Mouse (Mus musculus): ENCODE data around the gene Eif4e. TPM values are rescaled to one million over a fixed set of nuclear protein-coding genes. Genes with fewer than 3 reads are reported as not detected.

The Eif4e gene
- total and polyA plus RNA-seq, 3 experiments: 83.5 to 490 (median 363) TPM

DNA sequence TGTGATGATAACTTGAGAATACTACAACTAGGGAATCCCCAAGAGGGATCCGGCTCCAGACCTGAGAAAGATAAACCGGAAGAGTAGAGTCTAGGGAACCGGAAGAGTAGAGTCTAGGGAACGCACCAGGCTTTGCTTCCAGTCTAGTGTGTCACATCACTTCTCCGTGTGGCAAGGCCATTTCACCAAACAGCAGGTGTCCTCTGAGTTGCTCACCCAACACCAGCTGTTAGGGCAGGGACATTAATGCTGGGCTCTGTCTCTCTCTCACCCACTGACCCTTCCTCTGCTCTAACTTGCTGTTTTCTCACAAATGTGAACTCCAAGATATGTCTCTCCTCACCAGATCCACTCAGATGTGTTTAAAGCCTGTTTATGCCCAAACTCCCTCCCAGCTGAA lies 82.7 kb downstream of the Eif4e start:
- TF ChIP-seq EP300 (IDR thresholded peaks at IDR 0.05; ENCODE audit: low read depth in 1 of 2, low read length in 2 of 2): no peak
- no peak for TF ChIP-seq RCOR1 (IDR thresholded peaks at IDR 0.05; ENCODE audit: low read depth, low read length)
- TF ChIP-seq HCFC1 (IDR thresholded peaks at IDR 0.05; ENCODE audit: low read depth, low read length): no peak
- TF ChIP-seq GABPA (IDR thresholded peaks at IDR 0.05; ENCODE audit: low read depth, low read length): no peak
- TF ChIP-seq POLR2A (IDR thresholded peaks at IDR 0.05; ENCODE audit: control insufficient read depth in 1 of 2, insufficient read depth in 1 of 2, low read depth in 1 of 2, low read length in 2 of 2, poor library complexity in 1 of 2): no peak
- no peak for TF ChIP-seq TCF12 (IDR thresholded peaks at IDR 0.05; ENCODE audit: low read depth, low read length)
- TF ChIP-seq SMC3 (IDR thresholded peaks at IDR 0.05; ENCODE audit: low read depth, low read length): no peak
- TF ChIP-seq TBP (IDR thresholded peaks at IDR 0.05; ENCODE audit: low read depth, low read length): no peak
- no peaks in the 10 kb centered on the region for H3K79me2 ChIP-seq (ENCODE audit: control insufficient read depth, insufficient read depth, low read length, poor library complexity)
- H3K9me3 ChIP-seq (replicated peaks; ENCODE audit: insufficient read depth, low read length): no peaks in the 10 kb centered on the region
- H3K4me1 ChIP-seq (ENCODE audit: control insufficient read depth in 1 of 2, insufficient read depth in 2 of 2, low read length in 2 of 2): peaks cover 0 to 16% of the 10 kb centered on the region in 2 experiments
- H3K36me3 ChIP-seq (ENCODE audit: control insufficient read depth in 1 of 2, insufficient read depth in 2 of 2, low read length in 2 of 2): peaks cover 0 to 11% of the 10 kb centered on the region in 2 experiments; a peak in 2 of 4 replicates
- no peak for DNase-seq (ENCODE audit: low read depth, low spot score)
- H3K27ac ChIP-seq (ENCODE audit: control insufficient read depth, low read depth, low read length): no peak overlapping the region
- H3K9ac ChIP-seq (ENCODE audit: control insufficient read depth, low read depth, low read length, poor library complexity, severe bottlenecking): no peak overlapping the region
- no peaks in the 10 kb centered on the region for H3K27me3 ChIP-seq (ENCODE audit: control insufficient read depth in 1 of 2, insufficient read depth in 2 of 2, low read length in 2 of 2)
- H3K4me3 ChIP-seq (ENCODE audit: control insufficient read depth in 1 of 2, insufficient read depth in 1 of 2, low read depth in 2 of 2, low read length in 2 of 2): no peak overlapping the region

Other genes with a start within 250 kb of the Eif4e start
- gene Adh6a, start 212.9 kb upstream of the Eif4e start, total RNA-seq (2012; rRNA removed): 0.10 TPM in 1 of 2 replicates, not detected in the other
- gene Adh6a, start 212.9 kb upstream of the Eif4e start, polyA plus RNA-seq (2012; ENCODE audit: insufficient read depth in 1 of 2, insufficient read length in 2 of 2, low read depth in 1 of 2, low replicate concordance in 2 of 2, missing spikeins in 1 of 2): 1 to 10 TPM in 1 of 2 experiments, not detected in 1; 1.5 TPM
- gene Adh6b, start 184.4 kb upstream of the Eif4e start, total RNA-seq (2012; rRNA removed): not detected in 2 replicates
- not detected for gene Adh6b, start 184.4 kb upstream of the Eif4e start, polyA plus RNA-seq (2012; ENCODE audit: insufficient read depth in 1 of 2, insufficient read length in 2 of 2, low read depth in 1 of 2, low replicate concordance in 2 of 2, missing spikeins in 1 of 2)
- gene Adh4, start 110.7 kb upstream of the Eif4e start, total RNA-seq (2012; rRNA removed): not detected in 2 replicates
- gene Adh4, start 110.7 kb upstream of the Eif4e start, polyA plus RNA-seq (2012; ENCODE audit: insufficient read depth in 1 of 2, insufficient read length in 2 of 2, low read depth in 1 of 2, low replicate concordance in 2 of 2, missing spikeins in 1 of 2): not detected
- 127 and 128 TPM in 2 replicates for gene Adh5, start 83.1 kb upstream of the Eif4e start, total RNA-seq (2012; rRNA removed)
- gene Adh5, start 83.1 kb upstream of the Eif4e start, polyA plus RNA-seq (2012; ENCODE audit: insufficient read depth in 1 of 2, insufficient read length in 2 of 2, low read depth in 1 of 2, low replicate concordance in 2 of 2, missing spikeins in 1 of 2): 100 to 1,000 TPM; 187 to 351 TPM
- gene Metap1, start 36.7 kb upstream of the Eif4e start, total RNA-seq (2012; rRNA removed): 71.0 and 73.1 TPM in 2 replicates
- gene Metap1, start 36.7 kb upstream of the Eif4e start, polyA plus RNA-seq (2012; ENCODE audit: insufficient read depth in 1 of 2, insufficient read length in 2 of 2, low read depth in 1 of 2, low replicate concordance in 2 of 2, missing spikeins in 1 of 2): 10 to 100 TPM; 57.4 to 96.3 TPM
- gene Tspan5, start 216.0 kb downstream of the Eif4e start, total RNA-seq (2012; rRNA removed): 28.1 and 28.8 TPM in 2 replicates
- 10 to 100 TPM in 1 of 2 experiments, not detected in 1; 35.1 TPM for gene Tspan5, start 216.0 kb downstream of the Eif4e start, polyA plus RNA-seq (2012; ENCODE audit: insufficient read depth in 1 of 2, insufficient read length in 2 of 2, low read depth in 1 of 2, low replicate concordance in 2 of 2, missing spikeins in 1 of 2)